Mouse (Mus musculus): ENCODE data around the gene Mylk. TPM values are rescaled to one million over a fixed set of nuclear protein-coding genes. Genes with fewer than 3 reads are reported as not detected.

The Mylk gene
- polyA plus RNA-seq, 1 experiment from 2014 or later = 562 TPM

- H3K4me1 ChIP-seq (replicated peaks; ENCODE audit: control insufficient read depth, insufficient read depth, low read length) = peaks cover 9% of the 10 kb centered on the region; the same call in 1 of the 2 replicates
- H3K27ac ChIP-seq (ENCODE audit: low read depth, low read length) = no peak overlapping the region
- no peak overlapping the region for H3K4me2 ChIP-seq (replicated peaks; ENCODE audit: low read depth)
- no peaks in the 10 kb centered on the region for H3K27me3 ChIP-seq (replicated peaks; ENCODE audit: control insufficient read depth, insufficient read depth, low read length)
- 76% methylated on average over 6 of the region's 6 CpGs for WGBS
- no peak overlapping the region for H3K9ac ChIP-seq (ENCODE audit: low read depth, low read length)
- H3K4me3 ChIP-seq (ENCODE audit: low read depth, low read length) = no peak overlapping the region
- H3K9me3 ChIP-seq (ENCODE audit: control insufficient read depth) = no peaks in the 10 kb centered on the region
- no peak for ATAC-seq
- TF ChIP-seq CTCF (IDR thresholded peaks at IDR 0.05; ENCODE audit: low read depth) = no peak
- H3K36me3 ChIP-seq (ENCODE audit: control insufficient read depth, insufficient read depth) = 0 out of 2 replicates have a peak, but pooled peaks cover 3% of the 10 kb centered on the region
Observed at GRCm38 (mm10) chr16:35046081-35046775, 301.2 kb downstream of the Mylk start.

GRCm38 (mm10) chr16:35047272-35047969 is 302.4 kb downstream of the Mylk start:
- no peaks in the 10 kb centered on the region for H3K27me3 ChIP-seq (replicated peaks; ENCODE audit: control insufficient read depth, insufficient read depth, low read length)
- no peak overlapping the region; the same call in none of the 2 replicates for H3K27ac ChIP-seq (ENCODE audit: low read depth, low read length)
- WGBS = 85% methylated on average over 6 of the region's 6 CpGs
- no peaks in the 10 kb centered on the region for H3K36me3 ChIP-seq (ENCODE audit: control insufficient read depth, insufficient read depth)
- H3K9me3 ChIP-seq (ENCODE audit: control insufficient read depth) = no peaks in the 10 kb centered on the region
- H3K4me3 ChIP-seq (ENCODE audit: low read depth, low read length) = no peak overlapping the region
- H3K4me1 ChIP-seq (replicated peaks; ENCODE audit: control insufficient read depth, insufficient read depth, low read length) = peaks cover 9% of the 10 kb centered on the region; the same call in 1 of the 2 replicates
- no peak for TF ChIP-seq CTCF (IDR thresholded peaks at IDR 0.05; ENCODE audit: low read depth)
- no peak overlapping the region for H3K4me2 ChIP-seq (replicated peaks; ENCODE audit: low read depth)
- H3K9ac ChIP-seq (ENCODE audit: low read depth, low read length) = no peak overlapping the region
- no peak for ATAC-seq

GRCm38 (mm10) chr16:35051066-35051465 is 306.1 kb downstream of the Mylk start:
- Histone ChIP-seq H3K9me3 (ENCODE audit: control insufficient read depth) (no peaks in the 10 kb centered on the region), H3K27me3 (replicated peaks; ENCODE audit: control insufficient read depth, insufficient read depth, low read length) (no peaks in the 10 kb centered on the region), H3K27ac (ENCODE audit: low read depth, low read length) (peak overlapping the region; percentile 46; the same call in 1 of the 2 replicates), H3K4me3 (ENCODE audit: low read depth, low read length) (no peak overlapping the region), H3K4me2 (replicated peaks; ENCODE audit: low read depth) (peak overlapping the region; percentile 41; the same call in 1 of the 2 replicates), H3K4me1 (replicated peaks; ENCODE audit: control insufficient read depth, insufficient read depth, low read length) (peaks cover 9% of the 10 kb centered on the region; the same call in 1 of the 2 replicates), H3K36me3 (ENCODE audit: control insufficient read depth, insufficient read depth) (no peaks in the 10 kb centered on the region; the same call in 1 of the 2 replicates), H3K9ac (ENCODE audit: low read depth, low read length) (no peak overlapping the region; the same call in 1 of the 2 replicates)
- WGBS = 30% methylated on average over 5 of the region's 5 CpGs
- no peak for TF ChIP-seq CTCF (IDR thresholded peaks at IDR 0.05; ENCODE audit: low read depth)
- ATAC-seq = peak; percentile 88

Other genes starting within 250 kb of the Mylk start
- 7.5 and 8.0 TPM in 2 replicates for gene Kalrn, start 171.7 kb upstream of the Mylk start, polyA plus RNA-seq (2015; fragmentation: Nextera tagmentation; extraction: Ambion mirVana)
- not detected in 2 replicates for gene Ropn1, start 95.3 kb upstream of the Mylk start, polyA plus RNA-seq (2015; fragmentation: Nextera tagmentation; extraction: Ambion mirVana)
- 1.7 and 1.8 TPM in 2 replicates for gene Ccdc14, start 54.6 kb upstream of the Mylk start, polyA plus RNA-seq (2015; fragmentation: Nextera tagmentation; extraction: Ambion mirVana)

All from intestine, postnatal 0 days (tissue).